Mouse (Mus musculus) liver, embryonic 14.5 days (tissue): ENCODE measurements around the gene Mei1.

Source experiments
- CTCF ChIP-seq: IDR thresholded peaks from 2 replicates; pipeline ENCODE4 v1.5.1; 2016; ENCODE audit warnings: antibody characterized with exemption, low read depth, control low read depth
- EP300 ChIP-seq: IDR thresholded peaks from 2 replicates; pipeline ENCODE4 v1.6.1; 2016; ENCODE audit warnings: antibody characterized with exemption, low read depth

DNA sequence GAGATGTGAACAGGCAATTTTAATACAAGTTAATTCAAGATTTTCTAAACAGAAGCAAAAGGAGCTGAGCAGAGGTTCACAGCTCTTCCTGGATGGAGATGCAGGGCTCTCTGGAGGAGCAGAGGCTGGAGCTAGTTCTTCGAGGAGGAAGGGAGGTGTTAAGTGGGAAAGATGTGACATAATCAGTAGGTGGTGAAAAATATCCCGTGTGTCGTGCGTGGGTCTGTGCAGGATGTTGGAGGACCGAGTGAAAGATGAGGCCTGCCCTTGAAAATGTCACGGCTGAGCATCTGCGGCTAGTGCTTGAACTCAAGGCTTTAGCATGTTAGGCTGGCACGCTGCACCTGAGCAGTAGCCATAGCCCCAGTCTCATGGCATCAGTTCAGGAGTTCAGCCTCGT lies 15.8 kb downstream of the Mei1 start:
- no peak for TF ChIP-seq CTCF
- TF ChIP-seq EP300 = no peak
